Mouse (Mus musculus) C2C12 (cell line): ENCODE data around the gene Garnl3. TPM values are rescaled to one million over a fixed set of nuclear protein-coding genes. Genes with fewer than 3 reads are reported as not detected.

Experiments used
- H3K27me3 ChIP-seq: one replicate; pipeline ENCODE4 v1.6.1; 2011; ENCODE audit not compliant: control insufficient read depth, insufficient read depth, insufficient read length
- H3K36me3 ChIP-seq: one replicate; pipeline ENCODE4 v1.6.1; 2011; ENCODE audit not compliant: control insufficient read depth, insufficient read depth
- H3K4me3 ChIP-seq: one replicate; pipeline ENCODE4 v1.5.1; 2011; ENCODE audit warnings: mild to moderate bottlenecking, control low read depth; ENCODE audit not compliant: poor library complexity, insufficient read depth, severe bottlenecking
- H3K79me2 ChIP-seq: one replicate; pipeline ENCODE4 v1.6.1; 2011; ENCODE audit not compliant: control insufficient read depth, insufficient read depth
- H3K79me3 ChIP-seq: one replicate; pipeline ENCODE4 v1.6.1; 2011; ENCODE audit warnings: low read depth, control low read depth
- H3ac ChIP-seq: one replicate; pipeline ENCODE3; 2011; ENCODE audit warnings: low read depth; ENCODE audit not compliant: control insufficient read depth, insufficient read length
- CEBPB ChIP-seq: IDR thresholded peaks from one replicate; pipeline ENCODE4 v1.6.1; 2011; ENCODE audit warnings: low read depth, mild to moderate bottlenecking, control low read depth, moderate library complexity
- CTCF ChIP-seq: IDR thresholded peaks from one replicate; pipeline ENCODE4 v1.5.1; 2011; ENCODE audit not compliant: control insufficient read depth, insufficient read depth, insufficient read length
- FOSL1 ChIP-seq: IDR thresholded peaks from one replicate; pipeline ENCODE4 v1.8.0; 2011; ENCODE audit warnings: mild to moderate bottlenecking, low read length; ENCODE audit not compliant: poor library complexity, insufficient read depth, severe bottlenecking
- MAX ChIP-seq: IDR thresholded peaks from one replicate; pipeline ENCODE4 v1.6.1; 2011; ENCODE audit warnings: mild to moderate bottlenecking, control low read depth
- MYOD1 ChIP-seq: IDR thresholded peaks from one replicate; pipeline ENCODE4 v1.6.1; 2011; ENCODE audit warnings: low read depth; ENCODE audit not compliant: control insufficient read depth, insufficient read length
- MYOG ChIP-seq: IDR thresholded peaks from one replicate; pipeline ENCODE4 v1.6.1; 2011; ENCODE audit not compliant: control insufficient read depth, insufficient read length; ENCODE audit errors: extremely low read depth
- USF1 ChIP-seq: IDR thresholded peaks from one replicate; pipeline ENCODE4 v1.6.1; 2011; ENCODE audit warnings: low read depth, mild to moderate bottlenecking, control low read depth, moderate library complexity
- polyA plus RNA-seq: library from polyadenylated mRNA; unstranded; fragments of >200 nt; fragmentation: generic; extraction: Trizol; gene quantifications from one replicate; pipeline ENCODE4 v1.2.1, GENCODE M21; 2012; ENCODE audit warnings: missing spikeins

The Garnl3 gene
- polyA plus RNA-seq, 1 experiment: 2.6 TPM

- no peak overlapping the region for H3ac ChIP-seq
- H3K27me3 ChIP-seq: peaks cover 15% of the 10 kb centered on the region
- no peaks in the 10 kb centered on the region for H3K79me2 ChIP-seq
- no peak overlapping the region for H3K4me3 ChIP-seq
- no peaks in the 10 kb centered on the region for H3K79me3 ChIP-seq
- no peak for TF ChIP-seq USF1
- no peak for TF ChIP-seq MAX
- TF ChIP-seq FOSL1: no peak
- TF ChIP-seq MYOD1: no peak
- H3K36me3 ChIP-seq: no peaks in the 10 kb centered on the region
Observed at GRCm38 (mm10) chr2:33074188-33074587, 57.3 kb downstream of the Garnl3 start.

GRCm38 (mm10) chr2:33072333-33072732 lies 59.1 kb downstream of the Garnl3 start:
- Histone ChIP-seq H3K79me2 (no peaks in the 10 kb centered on the region), H3K4me3 (no peak overlapping the region), H3K79me3 (no peaks in the 10 kb centered on the region), H3ac (no peak overlapping the region), H3K27me3 (peaks cover 25% of the 10 kb centered on the region), H3K36me3 (no peaks in the 10 kb centered on the region)
- TF ChIP-seq FOSL1 (no peak), MYOG (no peak), CEBPB (no peak)

GRCm38 (mm10) chr2:33065610-33066009 lies 65.8 kb downstream of the Garnl3 start:
- Histone ChIP-seq H3K36me3 (no peaks in the 10 kb centered on the region), H3K27me3 (peaks cover 17% of the 10 kb centered on the region), H3K79me2 (no peaks in the 10 kb centered on the region), H3K79me3 (no peaks in the 10 kb centered on the region), H3K4me3 (no peak overlapping the region), H3ac (no peak overlapping the region)
- no peak for TF ChIP-seq FOSL1
- no peak for TF ChIP-seq MAX
- TF ChIP-seq CEBPB: no peak
- no peak for TF ChIP-seq MYOD1
- no peak for TF ChIP-seq MYOG
- no peak for TF ChIP-seq USF1
- TF ChIP-seq CTCF: no peak

- Histone ChIP-seq H3ac (no peak overlapping the region), H3K4me3 (no peak overlapping the region), H3K79me2 (no peaks in the 10 kb centered on the region), H3K36me3 (no peaks in the 10 kb centered on the region), H3K27me3 (peaks cover 11% of the 10 kb centered on the region), H3K79me3 (no peaks in the 10 kb centered on the region)
- TF ChIP-seq CTCF (no peak), MYOG (no peak), FOSL1 (no peak), MYOD1 (no peak), USF1 (no peak), MAX (no peak)
Observed at GRCm38 (mm10) chr2:33062744-33063143, 68.7 kb downstream of the Garnl3 start.

- H3ac ChIP-seq: no peak overlapping the region
- H3K79me3 ChIP-seq: no peaks in the 10 kb centered on the region
- H3K27me3 ChIP-seq: no peaks in the 10 kb centered on the region
- H3K79me2 ChIP-seq: no peaks in the 10 kb centered on the region
- TF ChIP-seq CEBPB (no peak), FOSL1 (no peak), MAX (no peak), MYOD1 (no peak), USF1 (no peak)
- H3K36me3 ChIP-seq: no peaks in the 10 kb centered on the region
- no peak overlapping the region for H3K4me3 ChIP-seq
Observed at GRCm38 (mm10) chr2:33058926-33059325, 72.5 kb downstream of the Garnl3 start.

GRCm38 (mm10) chr2:33057514-33057913 lies 73.9 kb downstream of the Garnl3 start:
- H3ac ChIP-seq: no peak overlapping the region
- no peak overlapping the region for H3K4me3 ChIP-seq
- no peaks in the 10 kb centered on the region for H3K36me3 ChIP-seq
- no peaks in the 10 kb centered on the region for H3K27me3 ChIP-seq
- no peaks in the 10 kb centered on the region for H3K79me2 ChIP-seq
- TF ChIP-seq CTCF (no peak), FOSL1 (no peak), MAX (no peak), CEBPB (no peak), USF1 (no peak), MYOG (no peak), MYOD1 (no peak)
- H3K79me3 ChIP-seq: no peaks in the 10 kb centered on the region

GRCm38 (mm10) chr2:33053966-33054365 lies 77.5 kb downstream of the Garnl3 start:
- TF ChIP-seq CTCF (no peak), FOSL1 (no peak), MYOG (no peak), CEBPB (no peak), MAX (no peak), USF1 (no peak), MYOD1 (no peak)
- Histone ChIP-seq H3K79me2 (no peaks in the 10 kb centered on the region), H3ac (no peak overlapping the region), H3K36me3 (no peaks in the 10 kb centered on the region), H3K4me3 (no peak overlapping the region), H3K79me3 (no peaks in the 10 kb centered on the region), H3K27me3 (no peaks in the 10 kb centered on the region)
